Mouse (Mus musculus): ENCODE data around the gene Cat. TPM values are rescaled to one million over a fixed set of nuclear protein-coding genes. Genes with fewer than 3 reads are reported as not detected.
A peak's percentile ranks its signal among the peaks of the same experiment; 100 is the strongest.

Cat gene
- polyA plus RNA-seq, 1 experiment from 2014 or later: 87.3 TPM

GRCm38 (mm10) chr2:103495633-103496418, 10.9 kb upstream of the Cat start:
- H3K9ac ChIP-seq: no peak overlapping the region
- H3K36me3 ChIP-seq: no peaks in the 10 kb centered on the region
- no peaks in the 10 kb centered on the region for H3K27me3 ChIP-seq (replicated peaks)
- H3K9me3 ChIP-seq (replicated peaks): no peaks in the 10 kb centered on the region
- no peak for ATAC-seq (ENCODE audit: insufficient number of reproducible peaks, low FRiP score)
- no peak overlapping the region for H3K4me3 ChIP-seq
- WGBS: 87% methylated on average over 6 of the region's 6 CpGs
- H3K27ac ChIP-seq (ENCODE audit: poor library complexity, severe bottlenecking): no peak overlapping the region
- H3K4me2 ChIP-seq: no peak overlapping the region
- no peaks in the 10 kb centered on the region for H3K4me1 ChIP-seq (replicated peaks)

DNA sequence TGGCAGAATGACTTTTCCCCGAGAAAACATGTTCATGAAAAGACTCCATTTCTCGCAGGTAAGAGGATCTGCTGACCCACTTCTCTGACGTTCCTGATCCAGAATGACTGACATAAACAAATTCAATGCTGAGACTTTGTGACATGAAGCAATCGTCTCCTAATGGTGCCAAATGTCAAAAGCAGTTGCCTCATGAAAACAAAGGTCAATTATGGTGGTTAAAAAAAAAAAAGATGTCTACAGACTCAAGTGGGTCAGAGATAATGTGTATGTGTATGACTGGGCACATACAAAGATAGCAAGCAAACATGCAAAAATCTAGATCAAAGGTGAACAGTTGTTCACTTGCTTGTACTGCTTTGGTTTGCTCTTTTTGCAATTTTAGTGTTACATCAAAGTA, 8.9 kb upstream of the Cat start:
- Histone ChIP-seq H3K36me3 (no peaks in the 10 kb centered on the region), H3K4me1 (replicated peaks) (0 out of 2 replicates have a peak, but pooled peaks cover 8% of the 10 kb centered on the region), H3K9me3 (replicated peaks) (no peaks in the 10 kb centered on the region), H3K4me2 (no peak overlapping the region), H3K4me3 (no peak overlapping the region), H3K27me3 (replicated peaks) (no peaks in the 10 kb centered on the region), H3K9ac (no peak overlapping the region), H3K27ac (ENCODE audit: poor library complexity, severe bottlenecking) (no peak overlapping the region)
- ATAC-seq (ENCODE audit: insufficient number of reproducible peaks, low FRiP score): no peak
- 58% methylated on average over 4 of the region's 4 CpGs for WGBS

DNA sequence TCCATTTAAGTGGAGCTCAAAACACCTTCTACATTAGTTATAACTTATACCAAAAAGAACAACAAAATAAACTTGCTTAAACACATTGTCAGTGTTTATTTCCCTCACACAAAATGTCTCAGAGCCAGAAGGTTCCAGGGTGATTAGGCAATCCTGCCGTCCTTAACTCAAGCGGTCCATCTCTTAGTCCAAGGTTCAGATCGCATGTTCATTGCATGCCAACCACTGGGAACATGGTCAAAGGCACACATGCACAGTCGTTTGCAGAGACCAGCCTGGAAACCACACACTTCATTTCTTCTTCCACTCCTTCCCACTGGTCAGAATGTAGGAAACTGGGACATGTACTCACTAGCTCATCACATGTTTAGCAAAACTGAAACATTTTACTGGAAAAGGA, 7.6 kb upstream of the Cat start:
- H3K4me1 ChIP-seq (replicated peaks): 0 out of 2 replicates have a peak, but pooled peaks cover 8% of the 10 kb centered on the region
- H3K27ac ChIP-seq (ENCODE audit: poor library complexity, severe bottlenecking): no peak overlapping the region
- WGBS: 84% methylated on average over 4 of the region's 4 CpGs
- no peaks in the 10 kb centered on the region for H3K36me3 ChIP-seq
- no peak overlapping the region for H3K4me2 ChIP-seq
- H3K9ac ChIP-seq: no peak overlapping the region
- no peaks in the 10 kb centered on the region for H3K9me3 ChIP-seq (replicated peaks)
- no peak overlapping the region for H3K4me3 ChIP-seq
- H3K27me3 ChIP-seq (replicated peaks): no peaks in the 10 kb centered on the region
- no peak for ATAC-seq (ENCODE audit: insufficient number of reproducible peaks, low FRiP score)

GRCm38 (mm10) chr2:103483986-103484520, 907 bp downstream of the Cat start:
- 15% methylated on average over 5 of the region's 5 CpGs for WGBS
- peaks cover 26% of the 10 kb centered on the region for H3K4me1 ChIP-seq (replicated peaks)
- H3K36me3 ChIP-seq: no peaks in the 10 kb centered on the region
- peak overlapping the region; percentile 93 for H3K9ac ChIP-seq
- H3K27me3 ChIP-seq (replicated peaks): no peaks in the 10 kb centered on the region
- H3K4me2 ChIP-seq: peak overlapping the region; percentile 88
- no peaks in the 10 kb centered on the region for H3K9me3 ChIP-seq (replicated peaks)
- H3K27ac ChIP-seq (ENCODE audit: poor library complexity, severe bottlenecking): peak overlapping the region; percentile 96; the same call in 1 of the 2 replicates
- peak; percentile 31 for ATAC-seq (ENCODE audit: insufficient number of reproducible peaks, low FRiP score)
- H3K4me3 ChIP-seq: peak overlapping the region; percentile 78

DNA sequence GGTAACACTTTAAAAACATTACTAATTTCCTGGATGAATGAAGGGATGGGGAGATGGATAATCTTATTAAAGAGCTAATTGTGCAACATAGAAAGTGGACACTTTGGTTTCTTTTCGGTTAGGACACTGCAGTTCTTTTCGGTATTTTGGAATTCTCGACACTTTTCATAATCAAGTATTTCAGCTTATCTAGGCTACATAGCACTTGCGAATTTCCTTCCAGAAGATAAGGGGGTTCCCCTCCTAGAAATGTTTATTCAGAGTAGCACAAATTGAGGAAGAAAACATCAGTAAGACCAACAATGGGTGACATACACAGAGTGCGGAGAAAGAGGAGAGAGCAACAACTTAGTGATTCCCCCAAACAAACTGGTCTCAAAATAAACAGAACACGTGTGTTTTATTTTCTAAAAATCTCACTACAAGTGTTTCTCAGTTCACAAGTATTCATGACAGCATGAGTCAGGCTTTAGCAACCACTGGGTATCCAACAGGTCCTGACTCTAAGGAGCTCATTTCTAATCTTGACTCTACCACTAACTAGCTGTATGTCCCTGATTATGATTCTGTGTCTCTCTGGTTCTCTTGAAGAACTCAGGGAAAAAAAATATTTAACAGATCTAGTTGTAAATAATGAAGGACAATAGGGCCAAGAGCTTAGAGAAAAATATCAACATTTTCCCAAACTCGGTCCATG, 1.5 kb downstream of the Cat start:
- no peaks in the 10 kb centered on the region for H3K9me3 ChIP-seq (replicated peaks)
- ATAC-seq (ENCODE audit: insufficient number of reproducible peaks, low FRiP score): no peak
- 46% methylated on average over 7 of the region's 7 CpGs for WGBS

DNA sequence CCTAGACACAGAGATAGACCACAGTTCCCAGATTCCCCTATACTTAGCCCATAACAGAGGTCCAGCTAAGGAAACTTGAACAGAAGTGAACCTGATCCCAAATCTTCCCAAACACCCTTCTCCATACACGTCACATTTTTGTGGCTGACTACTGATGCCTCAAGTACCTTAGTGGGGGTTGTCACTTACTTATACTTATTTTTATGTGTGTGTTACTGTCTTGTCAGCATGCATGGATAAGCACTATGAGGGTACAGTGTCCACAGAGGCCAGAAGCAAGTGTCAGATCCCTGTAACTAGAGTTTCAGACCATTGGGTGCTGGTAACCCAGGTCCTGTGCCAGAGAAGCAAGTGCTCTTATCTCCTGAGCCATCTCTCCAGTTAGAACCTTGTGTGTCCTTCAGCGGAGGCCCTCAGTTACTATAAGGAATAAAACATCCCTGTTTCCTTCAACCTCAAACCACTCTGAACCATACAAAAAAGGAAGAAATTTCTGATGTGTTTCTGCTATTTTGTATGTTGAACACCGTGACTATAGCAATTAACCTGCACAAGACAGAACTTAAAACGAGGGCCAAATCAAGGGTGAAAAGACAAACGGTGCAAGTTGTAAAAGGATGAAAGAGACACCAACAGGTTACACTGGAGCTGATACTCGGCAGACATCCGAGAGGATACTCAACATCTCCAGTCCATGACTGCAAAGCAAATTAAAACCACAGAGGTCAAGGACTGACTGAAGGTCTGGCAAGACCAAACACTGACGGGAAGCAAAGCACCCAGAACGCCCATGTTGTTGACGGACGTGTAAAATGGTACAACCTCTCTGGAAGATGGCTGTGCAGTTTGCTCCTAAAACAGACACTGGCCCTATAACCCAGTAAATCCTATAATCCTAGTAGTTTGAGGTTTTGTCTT, 3.4 kb downstream of the Cat start:
- 77% methylated on average over 11 of the region's 11 CpGs for WGBS
- no peak for ATAC-seq (ENCODE audit: insufficient number of reproducible peaks, low FRiP score)
- Histone ChIP-seq H3K27ac (ENCODE audit: poor library complexity, severe bottlenecking) (no peak overlapping the region), H3K9ac (no peak overlapping the region), H3K4me2 (peak overlapping the region; percentile 28; the same call in 1 of the 2 replicates), H3K4me1 (replicated peaks) (peaks cover 31% of the 10 kb centered on the region), H3K4me3 (no peak overlapping the region), H3K9me3 (replicated peaks) (no peaks in the 10 kb centered on the region), H3K36me3 (no peaks in the 10 kb centered on the region; the same call in 1 of the 2 replicates), H3K27me3 (replicated peaks) (no peaks in the 10 kb centered on the region)

More for the DNA sequence above, 1.5 kb downstream of the Cat start:
- H3K9ac ChIP-seq: peak overlapping the region; percentile 93; the same call in 1 of the 2 replicates
- no peaks in the 10 kb centered on the region for H3K27me3 ChIP-seq (replicated peaks)
- peak overlapping the region; percentile 88 for H3K4me2 ChIP-seq
- H3K4me1 ChIP-seq (replicated peaks): peaks cover 26% of the 10 kb centered on the region
- no peaks in the 10 kb centered on the region for H3K36me3 ChIP-seq
- no peak overlapping the region for H3K27ac ChIP-seq (ENCODE audit: poor library complexity, severe bottlenecking)
- H3K4me3 ChIP-seq: peak overlapping the region; percentile 78

DNA sequence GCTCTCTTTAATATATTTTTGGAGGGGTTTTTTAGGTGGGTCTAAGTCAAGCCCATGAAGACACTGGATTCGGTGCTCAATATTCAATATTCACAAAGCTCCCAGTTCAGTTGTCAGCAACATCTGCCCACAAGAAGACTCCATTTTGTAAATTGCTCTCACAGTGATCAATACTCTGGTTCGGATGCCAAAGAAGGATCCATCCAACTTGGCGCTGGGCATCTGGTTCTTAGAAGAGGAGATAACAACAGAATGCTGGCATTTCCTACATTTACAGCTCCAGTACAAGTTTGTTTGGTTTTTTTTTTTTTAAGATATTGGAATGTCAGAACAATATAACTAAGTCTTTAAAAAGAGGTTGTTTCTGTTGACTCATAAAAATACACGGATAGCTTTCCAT, 4.1 kb downstream of the Cat start:
- Histone ChIP-seq H3K4me2 (peak overlapping the region; percentile 3; the same call in 1 of the 2 replicates), H3K4me1 (replicated peaks) (peaks cover 32% of the 10 kb centered on the region), H3K36me3 (peaks cover under 1% of the 10 kb centered on the region; the same call in 1 of the 2 replicates), H3K4me3 (no peak overlapping the region), H3K27me3 (replicated peaks) (no peaks in the 10 kb centered on the region), H3K9me3 (replicated peaks) (no peaks in the 10 kb centered on the region), H3K9ac (no peak overlapping the region), H3K27ac (ENCODE audit: poor library complexity, severe bottlenecking) (no peak overlapping the region)
- WGBS: 83% methylated on average over 4 of the region's 4 CpGs
- no peak for ATAC-seq (ENCODE audit: insufficient number of reproducible peaks, low FRiP score)

- H3K9me3 ChIP-seq (replicated peaks): no peaks in the 10 kb centered on the region
- H3K27ac ChIP-seq (ENCODE audit: poor library complexity, severe bottlenecking): no peak overlapping the region; the same call in 1 of the 2 replicates
- peak overlapping the region; percentile 3; the same call in 1 of the 2 replicates for H3K4me2 ChIP-seq
- 77% methylated on average over 8 of the region's 8 CpGs for WGBS
- peak; percentile 66 for ATAC-seq (ENCODE audit: insufficient number of reproducible peaks, low FRiP score)
- H3K4me1 ChIP-seq (replicated peaks): peaks cover 32% of the 10 kb centered on the region
- H3K9ac ChIP-seq: no peak overlapping the region
- H3K4me3 ChIP-seq: no peak overlapping the region
- H3K36me3 ChIP-seq: peaks cover 6% of the 10 kb centered on the region
- H3K27me3 ChIP-seq (replicated peaks): no peaks in the 10 kb centered on the region
Measured at GRCm38 (mm10) chr2:103480240-103480639, 4.7 kb downstream of the Cat start.

- Histone ChIP-seq H3K27me3 (replicated peaks) (no peaks in the 10 kb centered on the region), H3K4me3 (no peak overlapping the region), H3K27ac (ENCODE audit: poor library complexity, severe bottlenecking) (no peak overlapping the region), H3K9ac (no peak overlapping the region), H3K9me3 (replicated peaks) (no peaks in the 10 kb centered on the region), H3K4me1 (replicated peaks) (peaks cover 23% of the 10 kb centered on the region), H3K4me2 (no peak overlapping the region), H3K36me3 (peaks cover 24% of the 10 kb centered on the region)
- 93% methylated on average over 3 of the region's 3 CpGs for WGBS
- no peak for ATAC-seq (ENCODE audit: insufficient number of reproducible peaks, low FRiP score)
Measured at GRCm38 (mm10) chr2:103478326-103478725, 6.6 kb downstream of the Cat start.

DNA sequence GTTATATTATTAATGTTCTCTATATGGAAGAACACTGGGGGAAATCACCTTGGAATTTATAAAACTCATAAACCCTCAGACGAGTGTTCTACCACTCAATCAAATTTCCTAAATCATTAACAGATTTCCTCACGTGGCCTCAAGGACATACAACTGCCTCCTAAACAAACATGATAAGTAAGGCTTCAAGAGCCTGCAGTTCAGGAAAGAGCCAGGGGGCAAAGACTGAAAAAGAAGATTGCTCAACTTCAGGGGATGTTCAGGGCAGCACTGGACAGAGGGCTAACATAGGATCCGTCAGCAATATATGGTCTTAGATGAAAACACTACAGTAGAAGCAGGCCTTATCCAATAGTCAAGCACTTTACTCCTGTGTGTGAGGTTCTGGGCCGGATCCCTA, 7.5 kb downstream of the Cat start:
- Histone ChIP-seq H3K4me1 (replicated peaks) (peaks cover 18% of the 10 kb centered on the region; the same call in 1 of the 2 replicates), H3K9me3 (replicated peaks) (no peaks in the 10 kb centered on the region), H3K4me3 (no peak overlapping the region), H3K9ac (no peak overlapping the region), H3K27me3 (replicated peaks) (no peaks in the 10 kb centered on the region), H3K36me3 (peaks cover 32% of the 10 kb centered on the region), H3K27ac (ENCODE audit: poor library complexity, severe bottlenecking) (no peak overlapping the region), H3K4me2 (no peak overlapping the region)
- no peak for ATAC-seq (ENCODE audit: insufficient number of reproducible peaks, low FRiP score)
- 71% methylated on average over 4 of the region's 4 CpGs for WGBS

Measured in heart, embryonic 12.5 days (tissue).